Mouse (Mus musculus) embryonic stem cell, embryonic (primary cell): ENCODE measurements around the gene Lcat.

Source experiments
- CTCF ChIA-PET, 4 experiments: fragments of 300-600 bp in 2 of 4; fragments of 350-600 bp in 2 of 4; sonication (Branson Sonifier 250); formaldehyde crosslinking; loops; one replicate each; lab custom pipeline; 2022; ENCODE audit warnings: inconsistent platforms in 2 of 4; lab: Charles Lee
- POLR2A ChIA-PET, 4 experiments: fragments of 300-600 bp in 2 of 4; fragments of 350-600 bp in 2 of 4; sonication (Branson Sonifier 250); formaldehyde crosslinking; loops; one replicate each; lab custom pipeline; 2022; ENCODE audit warnings: antibody characterized with exemption in 4 of 4, inconsistent platforms in 1 of 4; lab: Charles Lee

The Lcat gene

GRCm38 (mm10) chr8:105932525-105932924, 10.7 kb downstream of the Lcat start:
- CTCF ChIA-PET = interaction anchor here in 2 of 4 experiments (1.0 to 1.4 kb wide), 2 partner anchors 44 to 97 kb away, joined by 3 to 5 read pairs; no protein-coding TSS in a partner anchor

GRCm38 (mm10) chr8:105931271-105931670, 11.9 kb downstream of the Lcat start:
- POLR2A ChIA-PET = interaction anchor here in 3 of 4 experiments (0.6 to 2.3 kb wide), 23 partner anchors 13 to 313 kb away, joined by 3 to 17 read pairs (median 4); partner anchors contain the start of genes Nutf2 (in 2 of the 3), Pskh1 (in 2 of the 3), Ctcf (in 1 of the 3) and Dus2 (in 1 of the 3)
- CTCF ChIA-PET = interaction anchor here (0.5 to 2.5 kb wide), 62 partner anchors 8 to 335 kb away, joined by 3 to 24 read pairs (median 5); partner anchors contain the start of genes Nrn1l (in 3 of the 4), Pskh1 (in 2 of the 4), Thap11 (in 2 of the 4) and Nfatc3 (in 1 of the 4)

More at GRCm38 (mm10) chr8:105932525-105932924, 10.7 kb downstream of the Lcat start:
- POLR2A ChIA-PET = interaction anchor here in 1 of 4 experiments (1.3 to 1.4 kb wide), 2 partner anchors 32 to 67 kb away, joined by 3 read pairs; partner anchors contain the start of gene Pskh1

GRCm38 (mm10) chr8:105930602-105931001, 12.6 kb downstream of the Lcat start:
- POLR2A ChIA-PET = interaction anchor here in 3 of 4 experiments (0.6 to 2.5 kb wide), 30 partner anchors 8 to 308 kb away, joined by 3 to 18 read pairs (median 4); partner anchors contain the start of genes Nutf2 (in 2 of the 3), Pskh1 (in 2 of the 3), Ranbp10 (in 2 of the 3) and Tsnaxip1 (in 2 of the 3)
- CTCF ChIA-PET = interaction anchor here (0.5 to 2.5 kb wide), 89 partner anchors 9 to 684 kb away, joined by 3 to 24 read pairs (median 4); partner anchors contain the start of genes Nrn1l (in 3 of the 4), Nfatc3 (in 2 of the 4), Pskh1 (in 2 of the 4) and Slc12a4 (in 2 of the 4)

- ChIA-PET POLR2A (interaction anchor here (0.5 to 3.4 kb wide), 23 partner anchors 8 to 131 kb away, joined by 3 to 21 read pairs (median 3); partner anchors contain the start of genes Pskh1 (in 3 of the 4), Slc12a4 (in 2 of the 4) and Nutf2 (in 1 of the 4)), CTCF (interaction anchor here in 2 of 4 experiments (0.6 to 1.0 kb wide), 3 partner anchors 35 to 645 kb away, joined by 3 to 5 read pairs (median 4); no protein-coding TSS in a partner anchor)
Measured at GRCm38 (mm10) chr8:105925123-105925522, 18.1 kb downstream of the Lcat start.

GRCm38 (mm10) chr8:105919390-105919789, 23.8 kb downstream of the Lcat start:
- ChIA-PET POLR2A (interaction anchor here in 1 of 4 experiments (1.7 to 4.7 kb wide), 2 partner anchors 10 to 11 kb away, joined by 5 to 18 read pairs; no protein-coding TSS in a partner anchor), CTCF (interaction anchor here in 2 of 4 experiments (1.2 to 1.6 kb wide), 2 partner anchors 11 to 65 kb away, joined by 3 to 5 read pairs; no protein-coding TSS in a partner anchor)

GRCm38 (mm10) chr8:105900941-105901616, 42.1 kb downstream of the Lcat start:
- ChIA-PET CTCF (interaction anchor here in 2 of 4 experiments (0.8 to 2.4 kb wide), 4 partner anchors 29 to 89 kb away, joined by 3 to 7 read pairs (median 6); no protein-coding TSS in a partner anchor), POLR2A (interaction anchor here in 3 of 4 experiments (0.5 to 4.4 kb wide), 39 partner anchors 8 to 295 kb away, joined by 3 to 41 read pairs (median 6); partner anchors contain the start of genes Acd (in 2 of the 3), Nrn1l (in 2 of the 3), Nutf2 (in 2 of the 3) and Pard6a (in 2 of the 3))

- POLR2A ChIA-PET = interaction anchor here (0.5 to 4.4 kb wide), 110 partner anchors 8 to 1407 kb away, joined by 3 to 41 read pairs (median 4); partner anchors contain the start of genes Nutf2 (in 4 of the 4), Ranbp10 (in 3 of the 4), Acd (in 2 of the 4) and Ddx28 (in 2 of the 4)
- CTCF ChIA-PET = interaction anchor here (0.5 to 2.4 kb wide), 25 partner anchors 10 to 515 kb away, joined by 3 to 15 read pairs (median 3); partner anchors contain the start of genes Ctcf (in 1 of the 4), Nutf2 (in 1 of the 4) and Zfp90 (in 1 of the 4)
Measured at GRCm38 (mm10) chr8:105900180-105900940, 42.8 kb downstream of the Lcat start, which contains the start of gene Pskh1. Gene Pskh1, plus strand, starts transcription at chr8:105900441.

- POLR2A ChIA-PET = interaction anchor here in 1 of 4 experiments (1.8 kb wide), 1 partner anchor 42 kb away, joined by 5 read pairs; no protein-coding TSS in a partner anchor
Measured at GRCm38 (mm10) chr8:105897801-105898480, 45.2 kb downstream of the Lcat start.

GRCm38 (mm10) chr8:105893339-105893738, 49.8 kb downstream of the Lcat start, which contains the start of gene Nrn1l:
Gene Nrn1l, plus strand, starts transcription at chr8:105893567.
- POLR2A ChIA-PET = interaction anchor here in 3 of 4 experiments (0.6 to 4.0 kb wide), 26 partner anchors 8 to 318 kb away, joined by 3 to 19 read pairs (median 4); partner anchors contain the start of genes Nutf2 (in 3 of the 3), Edc4 (in 2 of the 3), Carmil2 (in 1 of the 3) and Ranbp10 (in 1 of the 3)
- CTCF ChIA-PET = interaction anchor here (0.6 to 3.6 kb wide), 13 partner anchors 14 to 549 kb away, joined by 3 to 23 read pairs (median 3); partner anchors contain the start of gene Nutf2 (in 2 of the 4)

More at GRCm38 (mm10) chr8:105897801-105898480, 45.2 kb downstream of the Lcat start:
- CTCF ChIA-PET = interaction anchor here in 1 of 4 experiments (0.6 kb wide), 1 partner anchor 63 kb away, joined by 4 read pairs; no protein-coding TSS in a partner anchor

GRCm38 (mm10) chr8:105892432-105892831, 50.8 kb downstream of the Lcat start:
- CTCF ChIA-PET = interaction anchor here (0.6 to 3.6 kb wide), 11 partner anchors 9 to 287 kb away, joined by 3 to 23 read pairs (median 5); partner anchors contain the start of gene Ripor1 (in 1 of the 4)

GRCm38 (mm10) chr8:105890870-105891269, 52.3 kb downstream of the Lcat start:
- POLR2A ChIA-PET = interaction anchor here in 3 of 4 experiments (0.5 to 1.8 kb wide), 15 partner anchors 8 to 308 kb away, joined by 3 to 8 read pairs (median 4); partner anchors contain the start of gene Pskh1 (in 3 of the 3)
- CTCF ChIA-PET = interaction anchor here in 2 of 4 experiments (0.7 to 2.2 kb wide), 3 partner anchors 25 to 166 kb away, joined by 3 to 7 read pairs (median 3); no protein-coding TSS in a partner anchor

More at GRCm38 (mm10) chr8:105892432-105892831, 50.8 kb downstream of the Lcat start:
- POLR2A ChIA-PET = interaction anchor here in 3 of 4 experiments (0.5 to 4.0 kb wide), 20 partner anchors 8 to 382 kb away, joined by 3 to 19 read pairs (median 5); partner anchors contain the start of genes Nutf2 (in 3 of the 3), Edc4 (in 1 of the 3), Pskh1 (in 1 of the 3) and Ranbp10 (in 1 of the 3)

GRCm38 (mm10) chr8:105889756-105890465, 53.3 kb downstream of the Lcat start:
- CTCF ChIA-PET = interaction anchor here (0.5 to 2.2 kb wide), 5 partner anchors 24 to 337 kb away, joined by 3 to 7 read pairs (median 3); no protein-coding TSS in a partner anchor
- POLR2A ChIA-PET = interaction anchor here in 3 of 4 experiments (0.6 to 2.4 kb wide), 14 partner anchors 10 to 307 kb away, joined by 3 to 8 read pairs (median 4); partner anchors contain the start of genes Pskh1 (in 3 of the 3) and Thap11 (in 1 of the 3)
